Comparison of ENCODE assay signal across 21 mouse cellular contexts in genomic region chr11:53680141-53680540, GRCm38 (mm10). TPM values are rescaled to one million over a fixed set of nuclear protein-coding genes. Genes with fewer than 3 reads are reported as not detected.
"Had no signal": no experiment of that assay in that cellular context is flagged by ENCODE, and none has a peak within 500 bp of the region (broad histone marks: within the 10 kb centered on the region; RNA-seq: fewer than 3 reads in every experiment).

No protein-coding gene starts in this region.

- H3K27ac ChIP-seq: left cerebral cortex, adult 2 months; limb, embryonic 10.5 days; liver, embryonic 15.5 days; midbrain, embryonic 12.5 days; neural tube, embryonic 13.5 days had no signal

- H3K4me1 ChIP-seq: limb, embryonic 10.5 days; liver, embryonic 15.5 days; midbrain, embryonic 12.5 days; neural tube, embryonic 13.5 days had no signal

- H3K9me3 ChIP-seq: limb, embryonic 10.5 days; liver, embryonic 15.5 days; midbrain, embryonic 12.5 days; neural tube, embryonic 13.5 days had no signal

- H3K27me3 ChIP-seq: liver, embryonic 15.5 days; midbrain, embryonic 12.5 days; neural tube, embryonic 13.5 days had no signal

- H3K9ac ChIP-seq: liver, embryonic 15.5 days; lung, embryonic 14.5 days; midbrain, embryonic 12.5 days; neural tube, embryonic 13.5 days had no signal

- DNase-seq: kidney, adult 11 months; lung, embryonic 14.5 days; retina, postnatal 1 day; right cerebral cortex, postnatal 4 days; spleen, adult 18-20 months; thymus, adult 18-20 months; thymus, postnatal 14 days had no signal

- H3K4me2 ChIP-seq: liver, embryonic 11.5 days; liver, embryonic 15.5 days; lung, embryonic 14.5 days; midbrain, embryonic 12.5 days; neural tube, embryonic 13.5 days had no signal

- ATAC-seq: midbrain, embryonic 16.5 days had no signal

- H3K4me3 ChIP-seq: left cerebral cortex, adult 2 months; limb, embryonic 10.5 days; liver, embryonic 15.5 days; midbrain, embryonic 12.5 days; neural tube, embryonic 13.5 days had no signal

RNA-seq across cellular contexts. Expression of gene Il5, which starts 40.5 kb away (rescaled TPM):
- total RNA-seq: layer of hippocampus, adult 8-10 months; layer of hippocampus, postnatal 25 days; left cerebral cortex, adult 2 months; left cerebral cortex, postnatal 14 days; megakaryocyte-erythroid progenitor cell, adult 5-6 weeks had no signal
- polyA plus RNA-seq: kidney, embryonic 16.5 days; limb, embryonic 10.5 days; limb, embryonic 14.5 days; liver, embryonic 11.5 days; liver, embryonic 15.5 days; lung, embryonic 14.5 days; midbrain, embryonic 12.5 days; midbrain, embryonic 16.5 days; neural tube, embryonic 13.5 days; stomach, embryonic 14.5 days had no signal

RNA-seq across cellular contexts. Expression of gene Il13, which starts 45.6 kb away (rescaled TPM):
- total RNA-seq: layer of hippocampus, adult 8-10 months; layer of hippocampus, postnatal 25 days; left cerebral cortex, adult 2 months; left cerebral cortex, postnatal 14 days; megakaryocyte-erythroid progenitor cell, adult 5-6 weeks had no signal
- polyA plus RNA-seq: kidney, embryonic 16.5 days; limb, embryonic 10.5 days; liver, embryonic 11.5 days; liver, embryonic 15.5 days; lung, embryonic 14.5 days; midbrain, embryonic 12.5 days; midbrain, embryonic 16.5 days; neural tube, embryonic 13.5 days; stomach, embryonic 14.5 days had no signal
